Comparison of ENCODE assay signal across 14 mouse cellular contexts in the genomic region with DNA sequence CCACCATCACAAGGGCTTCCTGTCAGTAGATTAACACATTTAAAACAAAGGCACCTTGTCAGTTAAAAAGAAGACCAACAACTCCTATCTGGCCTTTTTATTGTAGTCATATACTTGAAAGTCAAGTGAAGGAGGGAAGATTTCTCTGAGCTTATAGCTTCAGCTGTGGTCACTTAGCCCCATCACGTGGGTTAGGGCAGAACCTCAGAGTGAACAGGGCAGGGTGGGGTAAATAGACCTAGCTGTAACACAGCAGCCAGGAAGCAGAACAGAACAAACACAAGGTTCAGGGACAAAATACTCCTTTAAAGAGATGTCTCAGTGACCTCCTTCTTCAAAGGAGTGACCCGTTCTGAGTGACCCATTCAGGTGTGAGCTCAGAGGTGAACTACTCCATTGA.
"Had no signal": no experiment of that assay in that cellular context is flagged by ENCODE, and none has a peak within 500 bp of the region (broad histone marks: within the 10 kb centered on the region; RNA-seq: fewer than 3 reads in every experiment).

No protein-coding gene starts in this region.

- H3K27ac ChIP-seq: midbrain, embryonic 10.5 days; midbrain, embryonic 12.5 days; neural tube, embryonic 12.5 days had no signal

- ATAC-seq: midbrain, embryonic 16.5 days had no signal

- H3K9ac ChIP-seq: lung, embryonic 14.5 days; midbrain, embryonic 12.5 days; neural tube, embryonic 12.5 days had no signal

- H3K4me2 ChIP-seq: lung, embryonic 14.5 days; midbrain, embryonic 12.5 days; neural tube, embryonic 12.5 days had no signal

- H3K27me3 ChIP-seq: midbrain, embryonic 12.5 days; neural tube, embryonic 12.5 days had no signal

- H3K9me3 ChIP-seq: midbrain, embryonic 10.5 days; midbrain, embryonic 12.5 days; neural tube, embryonic 12.5 days had no signal

- H3K4me3 ChIP-seq: midbrain, embryonic 10.5 days; midbrain, embryonic 12.5 days; myocyte; neural tube, embryonic 12.5 days had no signal

- DNase-seq: lung, adult 18-20 months; lung, embryonic 14.5 days; lung, postnatal 10 days; lung, postnatal 4 days; midbrain, embryonic 14.5 days; right cerebral cortex, postnatal 14 days; thymus, adult 18-20 months; thymus, postnatal 14 days; thymus, postnatal 36 days had no signal

- H3K36me3 ChIP-seq: midbrain, embryonic 10.5 days; midbrain, embryonic 12.5 days; neural tube, embryonic 12.5 days had no signal

- H3K4me1 ChIP-seq: midbrain, embryonic 12.5 days; neural tube, embryonic 12.5 days had no signal
